Mouse (Mus musculus): ENCODE measurements around the gene Sema3g.

DNA sequence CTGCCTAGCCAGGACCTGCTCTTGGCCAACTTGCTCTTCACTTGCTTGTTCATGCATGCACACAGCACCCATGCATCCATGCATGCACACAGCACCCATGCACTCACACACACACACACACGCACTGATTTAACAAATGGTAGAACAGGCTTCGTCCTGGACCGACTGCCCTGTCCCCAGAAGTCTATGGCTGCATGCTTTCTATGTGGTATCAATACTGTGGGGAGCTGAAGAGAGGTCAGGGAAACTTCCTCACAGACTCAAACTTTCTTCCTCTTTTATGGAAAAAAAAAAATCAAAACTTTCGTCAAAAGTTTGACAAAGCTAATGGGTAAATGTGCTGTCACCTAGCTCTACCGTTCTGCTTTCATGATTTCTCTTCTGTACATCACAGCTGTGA lies 34.1 kb upstream of the Sema3g start:
- TF ChIP-seq GATA1 (IDR thresholded peaks at IDR 0.05; ENCODE audit: borderline replicate concordance, low read length): no peak
- no peak for TF ChIP-seq FLI1 (IDR thresholded peaks at IDR 0.05; ENCODE audit: low read length)

All from megakaryocyte, embryonic 14.5 days (primary cell).